16 mouse cellular contexts compared by ENCODE assay signal in the genomic region with DNA sequence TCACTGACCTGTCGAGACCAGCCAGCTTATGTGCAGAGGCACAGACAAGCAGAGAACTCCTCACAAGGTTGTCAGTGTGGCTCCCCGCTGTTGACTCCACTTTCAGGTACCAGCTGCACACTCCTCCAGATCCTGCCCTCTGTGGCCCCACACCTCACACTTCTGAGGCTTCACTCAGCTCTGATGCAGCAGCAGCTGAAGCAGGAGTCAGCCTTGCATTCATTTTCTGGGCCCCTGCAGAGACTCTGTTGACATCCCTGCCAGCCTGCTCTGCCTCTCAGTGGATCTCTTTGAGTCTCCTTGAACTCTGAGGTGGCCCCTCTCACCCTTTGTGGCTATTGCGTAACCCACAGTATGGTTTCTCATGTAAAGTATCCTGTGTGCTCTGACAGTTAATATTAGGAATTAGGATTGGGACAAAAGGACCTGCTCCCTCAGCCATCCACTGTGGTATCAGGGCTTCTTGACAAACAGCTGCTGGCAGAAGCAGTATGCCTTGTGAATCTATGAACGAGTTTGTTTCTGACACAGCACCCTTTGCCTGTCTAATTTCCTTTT. TPM values are rescaled to one million over a fixed set of nuclear protein-coding genes. Genes with fewer than 3 reads are reported as not detected.
DNase-seq lines count a peak whose midpoint lies in the region; ATAC-seq and TF ChIP-seq lines count a peak whose summit lies in the region.
"Had no signal": no experiment of that assay in that cellular context is flagged by ENCODE, and none has a peak within 500 bp of the region (broad histone marks: within the 10 kb centered on the region; RNA-seq: fewer than 3 reads in every experiment).

No protein-coding gene starts in this region.

- no peaks in the 10 kb centered on the region for H3K27me3 ChIP-seq in neural tube, embryonic 11.5 days (ENCODE audit: control insufficient read depth, insufficient read depth, low read length)
- H3K27me3 ChIP-seq in neural tube, embryonic 15.5 days (replicated peaks), result no peaks in the 10 kb centered on the region
- no peaks in the 10 kb centered on the region for H3K27me3 ChIP-seq in hindbrain, embryonic 14.5 days (ENCODE audit: control insufficient read depth, insufficient read depth, low read length)
- H3K27me3 ChIP-seq: CH12.LX; limb, embryonic 15.5 days had no signal

- H3K4me2 ChIP-seq in neural tube, embryonic 11.5 days (ENCODE audit: low read depth), result no peak overlapping the region
- no peak overlapping the region; the same call in 1 of the 2 replicates for H3K4me2 ChIP-seq in neural tube, embryonic 15.5 days
- H3K4me2 ChIP-seq in hindbrain, embryonic 14.5 days (replicated peaks), result no peak overlapping the region
- H3K4me2 ChIP-seq: limb, embryonic 15.5 days; lung, embryonic 14.5 days had no signal

- no peak overlapping the region for H3K9ac ChIP-seq in neural tube, embryonic 11.5 days (ENCODE audit: low read length)
- H3K9ac ChIP-seq in neural tube, embryonic 15.5 days (replicated peaks), result no peak overlapping the region
- H3K9ac ChIP-seq in hindbrain, embryonic 14.5 days, result no peak overlapping the region
- H3K9ac ChIP-seq: limb, embryonic 15.5 days; lung, embryonic 14.5 days had no signal

- WGBS in neural tube, embryonic 11.5 days, result 57% methylated on average over 4 of the region's 4 CpGs
- WGBS in neural tube, embryonic 15.5 days, result 56% methylated on average over 4 of the region's 4 CpGs
- whole genome bisulfite sequencing in hindbrain, embryonic 14.5 days, result 28% methylated on average over 4 of the region's 4 CpGs

- no peaks in the 10 kb centered on the region for H3K9me3 ChIP-seq in neural tube, embryonic 11.5 days (ENCODE audit: control insufficient read depth, low read length)
- H3K9me3 ChIP-seq in neural tube, embryonic 15.5 days (replicated peaks), result no peaks in the 10 kb centered on the region
- H3K9me3 ChIP-seq in hindbrain, embryonic 14.5 days (ENCODE audit: control insufficient read depth, low read length), result no peaks in the 10 kb centered on the region
- H3K9me3 ChIP-seq: limb, embryonic 15.5 days had no signal

- no peaks in the 10 kb centered on the region for H3K36me3 ChIP-seq in neural tube, embryonic 11.5 days (ENCODE audit: control insufficient read depth, insufficient read depth, low read length)
- H3K36me3 ChIP-seq in neural tube, embryonic 15.5 days, result no peaks in the 10 kb centered on the region
- no peaks in the 10 kb centered on the region for H3K36me3 ChIP-seq in hindbrain, embryonic 14.5 days (replicated peaks; ENCODE audit: control insufficient read depth, insufficient read depth)
- H3K36me3 ChIP-seq: limb, embryonic 15.5 days had no signal

- ATAC-seq in neural tube, embryonic 11.5 days (ENCODE audit: insufficient read depth, low FRiP score, low TSS enrichment), result no peak
- ATAC-seq in neural tube, embryonic 15.5 days (ENCODE audit: low FRiP score), result no peak
- ATAC-seq in hindbrain, embryonic 14.5 days (ENCODE audit: low FRiP score), result peak; percentile 24; the same call in 1 of the 2 replicates

- no peak for TF ChIP-seq CTCF in brain, embryonic 14.5 days (IDR thresholded peaks at IDR 0.05; ENCODE audit: borderline replicate concordance, extremely low read depth, insufficient read depth, insufficient read length)

- H3K4me1 ChIP-seq in neural tube, embryonic 11.5 days (ENCODE audit: control insufficient read depth, insufficient read depth, low read length), result peaks cover 3% of the 10 kb centered on the region; the same call in 1 of the 2 replicates
- H3K4me1 ChIP-seq in neural tube, embryonic 15.5 days, result peaks cover 8% of the 10 kb centered on the region
- peaks cover 20% of the 10 kb centered on the region for H3K4me1 ChIP-seq in hindbrain, embryonic 14.5 days (replicated peaks; ENCODE audit: control insufficient read depth, insufficient read depth, low read length)
- H3K4me1 ChIP-seq: limb, embryonic 15.5 days had no signal

- no peak for TF ChIP-seq POLR2A in brain, embryonic 14.5 days (IDR thresholded peaks at IDR 0.05; ENCODE audit: borderline replicate concordance, extremely low read depth, insufficient read depth, insufficient read length, poor library complexity, severe bottlenecking)

- peak; percentile 17 for DNase-seq in neural tube, embryonic 11.5 days (ENCODE audit: low spot score)
- DNase-seq in brain, embryonic 14.5 days (ENCODE audit: low read depth), result peak; percentile 61
- no peak for DNase-seq in hindbrain, embryonic 14.5 days (ENCODE audit: low spot score)
- peak; percentile 18 for DNase-seq in retina, embryonic 14.5 days (ENCODE audit: low spot score)
- no peak for DNase-seq in spleen, adult 12 weeks (ENCODE audit: low spot score)
- DNase-seq in urinary bladder, postnatal 4 days (ENCODE audit: low spot score in 2 of 2), result no peak
- no peak for DNase-seq in spleen, postnatal 14 days (ENCODE audit: low spot score in 2 of 2)
- DNase-seq: adrenal gland, adult 8-10 months; cerebellum, postnatal 36 days; heart, adult 2 months; heart, postnatal 36 days; kidney, adult 9 months; lung, embryonic 14.5 days had no signal

- no peak overlapping the region for H3K4me3 ChIP-seq in neural tube, embryonic 11.5 days (ENCODE audit: low read depth, low read length)
- H3K4me3 ChIP-seq in neural tube, embryonic 15.5 days (replicated peaks), result no peak overlapping the region
- no peak overlapping the region for H3K4me3 ChIP-seq in hindbrain, embryonic 14.5 days (replicated peaks; ENCODE audit: low read length)
- H3K4me3 ChIP-seq: heart, adult 2 months; limb, embryonic 15.5 days had no signal

- H3K27ac ChIP-seq in neural tube, embryonic 11.5 days (ENCODE audit: low read depth, low read length), result no peak overlapping the region
- no peak overlapping the region for H3K27ac ChIP-seq in neural tube, embryonic 15.5 days (replicated peaks)
- H3K27ac ChIP-seq in hindbrain, embryonic 14.5 days, result peak overlapping the region; percentile 72
- H3K27ac ChIP-seq: heart, adult 2 months; limb, embryonic 15.5 days had no signal

RNA-seq across cellular contexts. Expression of gene Fam81a, which starts 32.0 kb away (rescaled TPM):
- 2.3 and 2.4 TPM in 2 replicates for polyA plus RNA-seq in neural tube, embryonic 11.5 days (2014; fragmentation: Nextera tagmentation; extraction: Ambion mirVana)
- 9.1 and 9.5 TPM in 2 replicates for polyA plus RNA-seq in neural tube, embryonic 15.5 days (2015; fragmentation: Nextera tagmentation; extraction: Ambion mirVana)
- 3.1 and 5.0 TPM in 2 replicates for polyA plus RNA-seq in brain, embryonic 14.5 days (2012; rRNA removed)
- polyA plus RNA-seq in hindbrain, embryonic 14.5 days (2014; fragmentation: Nextera tagmentation; extraction: Ambion mirVana), result 12.9 TPM in 2 replicates

RNA-seq across cellular contexts. Expression of gene Myo1e, which starts 32.8 kb away (rescaled TPM):
- 10.0 and 10.7 TPM in 2 replicates for polyA plus RNA-seq in neural tube, embryonic 11.5 days (2014; fragmentation: Nextera tagmentation; extraction: Ambion mirVana)
- 5.3 and 8.9 TPM in 2 replicates for polyA plus RNA-seq in neural tube, embryonic 15.5 days (2015; fragmentation: Nextera tagmentation; extraction: Ambion mirVana)
- polyA plus RNA-seq in brain, embryonic 14.5 days (2012; rRNA removed), result 2.8 and 4.6 TPM in 2 replicates
- 7.8 and 7.9 TPM in 2 replicates for polyA plus RNA-seq in hindbrain, embryonic 14.5 days (2014; fragmentation: Nextera tagmentation; extraction: Ambion mirVana)

Comparison
In these comparisons a context has a peak if more than half of its experiments do, and no peak if none do; other contexts are left out.
1. DNase-seq: peak in neural tube, embryonic 11.5 days (single experiment), brain, embryonic 14.5 days (single experiment) and retina, embryonic 14.5 days (single experiment); none in hindbrain, embryonic 14.5 days (single experiment), spleen, adult 12 weeks (single experiment), urinary bladder, postnatal 4 days (0 of 2) and spleen, postnatal 14 days (0 of 2).